Mouse (Mus musculus) urinary bladder, postnatal 25 days (tissue): ENCODE measurements around the gene Nkx6-1.

Source experiments
- DNase-seq: peaks from one replicate; pipeline ENCODE4 v3.0.0; 2022; ENCODE audit warnings: low spot score

Nkx6-1 gene

GRCm38 (mm10) chr5:101658984-101659290, 5.9 kb downstream of the Nkx6-1 start:
- no peak for DNase-seq

- DNase-seq = no peak
Observed at GRCm38 (mm10) chr5:101658188-101658983, 6.4 kb downstream of the Nkx6-1 start.

- DNase-seq = no peak
Observed at GRCm38 (mm10) chr5:101657698-101658097, 7.1 kb downstream of the Nkx6-1 start.

DNA sequence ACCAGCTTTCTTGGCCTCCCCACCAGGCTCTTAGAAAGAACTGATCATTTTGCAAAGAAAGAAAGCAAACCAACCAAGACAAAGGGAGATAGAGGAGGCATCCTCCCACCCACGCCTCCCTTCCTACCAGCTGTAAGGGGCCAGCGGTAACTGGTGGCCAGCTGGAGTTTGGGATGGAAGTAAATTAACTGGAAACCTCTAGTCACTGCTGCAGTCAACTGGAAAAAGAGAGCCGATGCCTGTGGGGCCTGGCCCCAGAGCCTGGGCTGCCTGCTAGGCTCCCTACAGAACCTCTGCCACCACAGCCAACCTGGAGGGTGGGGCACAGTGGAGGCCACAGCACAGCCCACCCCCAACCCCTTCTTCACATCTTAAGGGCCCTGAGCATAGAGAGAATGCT, 8.7 kb downstream of the Nkx6-1 start:
- DNase-seq = no peak

- DNase-seq = no peak
Observed at GRCm38 (mm10) chr5:101655418-101655817, 9.4 kb downstream of the Nkx6-1 start.

- no peak for DNase-seq
Observed at GRCm38 (mm10) chr5:101647726-101648686, 16.8 kb downstream of the Nkx6-1 start.

DNA sequence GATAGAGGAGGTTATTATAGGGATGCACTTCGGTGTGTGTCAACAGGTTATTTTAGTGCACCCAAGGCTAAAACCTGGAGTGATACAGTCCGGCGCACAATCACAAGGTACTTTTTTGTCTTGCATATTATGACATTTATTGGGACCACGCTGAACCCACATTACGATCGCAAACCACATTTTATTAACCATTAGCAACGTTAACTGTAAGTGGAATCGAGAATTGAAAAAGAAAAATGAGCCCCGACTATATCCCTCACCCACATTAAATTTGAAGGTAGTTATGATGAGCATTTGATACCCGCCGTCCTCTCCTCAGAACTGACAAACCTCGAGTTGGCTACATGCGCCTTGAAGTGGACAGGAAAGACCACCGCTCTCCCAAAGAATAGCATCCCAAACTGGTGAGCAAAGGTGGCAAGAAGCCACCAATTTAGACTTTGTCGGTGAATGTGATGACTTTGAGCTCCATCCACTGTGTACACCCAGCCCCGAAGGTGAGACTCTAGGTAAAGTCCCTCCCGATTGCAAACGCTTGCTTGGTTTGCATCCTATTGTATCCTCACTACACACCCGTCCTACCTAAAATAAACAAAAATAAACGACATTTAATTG, 17.7 kb downstream of the Nkx6-1 start:
- no peak for DNase-seq

DNA sequence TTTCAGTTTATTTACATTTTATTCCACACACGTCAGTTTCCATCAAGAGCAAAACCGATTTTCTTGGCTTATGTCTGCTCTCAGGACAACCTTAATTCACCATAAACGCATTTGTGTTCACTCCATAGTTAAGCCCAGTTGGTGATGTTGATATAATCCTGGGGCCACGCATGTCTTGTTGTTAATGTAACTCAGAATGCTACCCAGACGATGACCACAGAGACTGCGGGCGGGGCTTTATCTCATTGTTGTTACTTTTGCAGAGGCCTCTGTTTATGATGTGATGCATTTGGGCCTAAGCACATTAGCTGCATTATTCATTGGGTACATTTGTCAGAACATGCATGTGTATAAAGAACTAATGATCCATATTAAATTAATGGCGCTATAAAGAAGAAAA, 19.7 kb downstream of the Nkx6-1 start:
- DNase-seq = no peak

DNA sequence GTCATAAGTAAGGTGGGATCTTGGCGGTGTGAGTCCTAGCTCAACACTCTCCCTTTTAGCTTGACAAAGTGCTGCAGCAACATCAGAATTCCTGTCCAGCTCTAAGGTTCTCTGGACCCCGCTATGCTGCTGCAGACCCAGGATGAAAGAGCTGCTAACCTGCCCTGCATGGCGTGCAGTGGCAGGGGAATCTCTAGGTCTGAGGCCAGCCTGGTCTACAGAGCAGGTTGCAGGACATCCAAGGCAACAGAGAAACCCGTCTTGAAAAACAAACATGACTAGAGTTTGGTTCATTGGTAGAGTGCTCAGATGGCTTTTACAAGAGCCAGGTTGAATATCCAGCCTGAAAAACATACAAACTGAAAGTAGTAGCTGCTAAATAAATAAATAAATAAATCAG, 26.7 kb downstream of the Nkx6-1 start:
- no peak for DNase-seq
